Mouse (Mus musculus): ENCODE measurements around the gene Selenop. TPM values are rescaled to one million over a fixed set of nuclear protein-coding genes. Genes with fewer than 3 reads are reported as not detected.

Gene Selenop
- total RNA-seq, 2 experiments from 2014 or later, result 300 to 351 TPM

GRCm38 (mm10) chr15:3323041-3323440 is 54.7 kb downstream of the Selenop start:
- DNase-seq (ENCODE audit: low spot score in 2 of 2), result no peak
- intact Hi-C loops (cut with DNase I), result no loop called here

Other genes starting within 250 kb of the Selenop start
- not detected for gene Ccdc152, start 35.0 kb downstream of the Selenop start, total RNA-seq (2021)